Mouse (Mus musculus): Measurements from ENCODE around the gene 4921536K21Rik.
"Not testable (repeated sequence)": the region's sequence is repeated elsewhere in the genome, so short reads cannot be mapped to it uniquely, and the experiment has no call there.

Gene 4921536K21Rik

DNA sequence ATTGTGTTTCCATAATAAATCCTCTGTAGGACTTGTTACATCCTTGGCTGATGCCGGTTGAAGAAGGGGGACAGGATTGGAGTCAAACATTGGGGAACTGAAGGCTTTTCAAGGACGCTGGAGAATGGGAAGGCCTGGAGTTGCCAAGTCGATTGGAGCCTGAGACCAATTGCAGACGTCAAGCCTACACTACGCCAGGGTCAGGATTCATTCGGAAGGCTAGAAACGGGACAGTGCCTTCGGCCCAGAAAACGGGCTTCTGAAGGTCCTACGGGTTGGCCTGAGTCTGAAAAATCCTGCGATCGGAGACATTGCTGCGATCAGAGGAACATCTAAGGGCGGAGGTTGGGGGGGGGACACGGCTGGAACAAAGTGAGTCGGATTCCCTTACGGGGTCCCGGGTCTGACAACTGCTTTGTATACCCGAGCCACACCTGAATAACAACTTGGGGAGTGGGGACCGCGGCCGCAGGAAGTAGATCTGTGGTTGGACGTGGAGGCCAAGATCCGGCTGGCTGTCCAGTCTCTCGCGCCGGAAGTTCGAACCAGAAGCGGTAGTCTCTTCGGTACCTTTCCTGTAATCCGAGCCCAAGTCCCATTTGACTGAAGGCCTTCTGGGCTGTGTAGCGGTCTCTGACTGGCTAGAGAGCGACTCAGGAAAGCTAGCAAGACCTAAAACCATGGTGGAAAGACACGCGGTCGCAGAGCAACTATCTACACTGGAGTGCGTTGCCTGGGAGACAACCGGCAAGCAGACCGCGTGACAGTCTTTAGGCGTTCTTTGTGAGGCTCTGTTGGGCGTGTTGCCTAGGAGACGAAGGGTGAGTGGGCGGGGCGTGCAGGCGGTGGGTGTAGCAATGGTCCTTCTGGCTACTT, at the start of gene 4921536K21Rik, which contains the start of gene Dusp18:
Gene 4921536K21Rik, minus strand, starts transcription at position 693 of the 876 bp plus-strand sequence.
Gene Dusp18, plus strand, starts transcription at position 835 of the 876 bp plus-strand sequence.
- DNase-seq (ENCODE audit: low spot score): peak; percentile 90

DNA sequence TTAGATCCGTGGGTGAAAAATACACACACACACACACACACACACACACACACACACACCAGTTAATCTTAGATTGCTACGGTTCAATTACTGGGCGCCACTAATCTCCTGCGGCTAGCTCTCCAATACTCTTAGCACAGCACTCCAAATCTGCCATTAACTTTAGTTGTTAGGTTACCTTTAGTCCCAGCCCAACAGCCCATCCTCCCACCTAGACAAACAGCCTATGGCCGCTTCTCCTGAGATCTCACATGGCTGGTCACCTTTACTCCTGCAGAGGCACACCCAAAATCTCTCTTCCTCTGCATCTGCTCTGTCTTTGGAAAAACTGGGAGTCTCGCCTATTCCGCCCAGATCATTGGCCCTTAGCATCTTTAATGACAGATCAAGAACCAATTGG, 46.5 kb upstream of the 4921536K21Rik start:
- no peak for DNase-seq (ENCODE audit: low spot score)

DNA sequence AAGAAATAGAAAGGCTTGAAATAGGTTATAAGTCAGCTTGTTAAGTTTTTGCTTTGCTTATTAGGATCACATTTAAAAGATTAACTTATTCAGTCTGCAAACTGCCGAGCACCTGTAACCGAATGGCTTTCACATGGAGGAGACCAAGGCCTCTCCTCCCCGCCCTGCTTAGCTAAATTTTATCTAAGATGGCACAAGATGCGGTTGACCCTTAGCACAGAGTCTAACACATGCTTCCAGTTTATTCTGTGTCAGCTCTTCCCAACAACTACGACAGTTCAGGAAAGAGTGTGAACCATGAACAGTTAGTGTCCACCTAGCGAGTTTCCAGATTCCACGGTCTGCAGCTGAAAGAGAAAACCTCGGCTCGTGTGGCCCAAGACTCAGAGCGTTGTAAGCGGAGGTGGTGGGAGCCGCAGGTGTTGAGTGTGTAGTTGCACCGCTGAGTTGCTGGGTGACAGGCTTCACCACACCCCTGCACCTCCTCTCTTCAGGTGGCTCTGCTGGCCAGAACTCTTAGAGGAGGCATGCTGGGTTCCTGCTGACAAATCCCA, 42.5 kb upstream of the 4921536K21Rik start:
- no peak for DNase-seq (ENCODE audit: low spot score)

DNA sequence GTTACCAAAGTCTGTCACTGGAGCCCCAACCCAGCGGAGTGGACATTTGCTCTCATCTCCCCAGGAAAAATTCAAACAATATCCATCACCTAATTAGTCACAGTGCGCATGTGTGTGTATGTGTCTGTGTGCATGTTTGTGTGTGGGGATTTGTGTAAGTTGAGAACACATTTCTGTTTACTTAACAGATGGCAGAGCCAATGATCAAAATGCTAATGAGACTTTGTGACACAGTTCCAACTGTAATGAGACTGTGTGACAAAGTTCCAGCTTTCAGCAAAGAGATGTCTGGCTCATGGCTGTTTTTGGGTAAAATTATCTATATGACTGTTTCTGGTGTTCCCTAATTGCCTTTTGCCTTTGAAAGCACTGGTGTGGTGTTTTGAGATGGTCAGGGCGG, 41.4 kb upstream of the 4921536K21Rik start:
- DNase-seq (ENCODE audit: low spot score): no peak

DNA sequence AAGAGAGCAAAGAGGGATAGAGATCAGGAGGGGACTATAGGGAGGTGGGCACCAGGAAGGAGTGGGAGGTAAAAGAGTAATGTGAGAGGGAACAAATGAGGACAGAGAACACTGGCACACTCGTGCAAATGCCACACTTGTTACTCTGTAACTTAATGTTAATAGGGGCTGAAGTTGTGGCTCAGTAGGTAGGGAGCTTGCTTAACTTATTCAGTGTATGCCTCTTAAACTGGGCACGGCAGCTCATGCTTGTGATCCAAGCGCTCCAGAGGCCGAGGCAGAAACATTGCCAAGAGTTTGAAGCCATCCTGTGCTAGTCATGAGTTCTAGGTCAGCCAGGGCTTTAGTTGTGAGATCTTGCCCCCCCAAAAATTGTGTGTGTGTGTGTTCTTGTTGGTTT, 40.2 kb upstream of the 4921536K21Rik start:
- no peak for DNase-seq (ENCODE audit: low spot score)

DNA sequence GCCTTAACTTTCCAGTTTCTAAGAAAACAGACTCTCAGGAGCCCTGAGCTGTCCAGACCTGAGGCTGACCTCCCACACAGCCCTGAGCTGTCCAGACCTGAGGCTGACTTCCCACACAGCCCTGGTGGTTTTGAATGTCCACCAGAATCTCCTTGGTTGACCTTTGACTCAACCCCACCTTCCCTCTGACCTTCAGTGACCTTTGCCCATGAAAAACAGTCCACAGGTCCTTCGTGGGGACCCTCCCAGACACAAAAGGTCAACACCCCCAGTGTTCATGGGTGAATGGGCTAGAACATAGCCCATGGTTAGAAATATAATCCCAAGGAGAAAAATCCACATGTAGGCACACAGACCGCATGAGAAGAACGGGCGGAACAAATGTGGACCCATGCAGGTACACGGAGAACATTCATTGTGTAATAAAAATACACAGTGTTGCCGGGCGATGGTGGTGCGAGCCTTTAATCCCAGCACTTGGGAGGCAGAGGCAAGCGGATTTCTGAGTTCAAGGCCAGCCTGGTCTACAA, 38.9 kb upstream of the 4921536K21Rik start:
- no peak for DNase-seq (ENCODE audit: low spot score)

DNA sequence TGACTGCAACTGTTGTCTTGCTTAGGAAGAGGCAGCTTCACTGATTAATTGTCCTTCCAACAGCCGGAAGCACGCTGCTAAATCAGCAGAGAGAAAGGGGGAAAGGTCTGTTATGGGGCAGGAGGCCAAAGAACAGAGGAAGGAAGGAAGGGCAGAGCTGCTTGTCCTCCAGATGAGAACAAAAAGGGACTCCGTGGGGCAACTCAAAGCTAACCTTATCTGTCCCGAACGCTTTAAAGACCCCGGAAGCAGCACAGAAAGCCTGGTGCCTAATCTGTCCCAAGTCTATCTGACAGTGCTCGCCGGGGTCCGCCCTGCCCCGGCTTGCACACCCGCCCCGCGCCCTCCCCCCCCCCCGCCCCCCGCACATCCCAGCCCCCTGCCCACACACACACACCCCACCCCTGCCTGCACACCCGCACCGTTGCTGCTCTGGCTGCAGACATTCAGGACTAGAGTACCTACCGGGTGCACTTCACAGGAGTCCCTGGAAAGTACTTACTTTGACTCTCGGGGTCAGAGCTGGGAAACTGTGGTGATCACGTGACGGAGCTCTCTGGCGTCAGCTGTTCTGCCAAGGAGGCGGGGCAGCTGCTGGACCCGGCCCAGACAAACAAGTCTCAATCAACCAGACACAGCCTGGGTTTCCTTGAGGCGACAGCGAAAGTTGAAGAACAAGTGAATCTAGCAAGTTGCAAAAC, 36.8 kb upstream of the 4921536K21Rik start, which contains the start of gene Tcn2:
Gene Tcn2, minus strand, starts transcription at position 649 of the 701 bp plus-strand sequence.
- peak; percentile 82 for DNase-seq (ENCODE audit: low spot score)

DNA sequence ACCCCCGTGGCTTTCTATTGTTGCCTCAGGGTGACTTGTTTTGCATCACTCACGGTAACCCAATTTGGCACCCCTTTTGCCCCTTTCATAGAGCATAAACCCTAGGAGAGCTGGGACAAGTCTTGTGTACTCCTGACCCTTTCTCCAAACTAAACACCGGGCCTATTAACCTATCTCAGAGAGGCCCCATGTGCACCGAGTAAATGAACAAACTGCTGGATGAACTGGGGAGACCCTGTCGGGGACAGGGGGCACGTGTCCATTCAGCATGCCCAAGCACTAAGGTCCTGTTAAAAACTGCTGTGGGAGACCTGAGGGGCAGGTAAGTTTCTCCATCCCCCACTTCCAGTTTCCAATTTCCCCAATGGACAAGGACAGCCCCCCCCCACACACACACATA, 36.0 kb upstream of the 4921536K21Rik start:
- DNase-seq (ENCODE audit: low spot score): no peak

DNA sequence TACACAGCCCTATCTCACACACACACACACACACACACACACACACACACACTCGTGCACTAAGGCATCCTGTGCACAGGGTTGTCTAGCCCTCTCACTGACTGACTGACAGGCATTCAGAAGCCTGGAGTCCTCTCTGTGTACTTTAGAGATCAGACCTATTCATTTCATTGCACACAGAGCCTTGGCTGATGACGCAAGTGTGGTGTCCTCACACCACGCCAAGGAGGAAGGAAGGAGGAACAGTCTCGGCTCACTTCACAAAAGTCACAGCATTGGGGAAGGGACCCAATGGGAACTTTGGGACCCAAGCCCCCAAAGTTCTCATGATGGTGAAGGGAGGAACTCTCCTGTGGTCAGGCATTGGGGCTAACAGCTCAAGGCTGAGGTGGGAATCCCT, 35.1 kb upstream of the 4921536K21Rik start:
- no peak for DNase-seq (ENCODE audit: low spot score)

DNA sequence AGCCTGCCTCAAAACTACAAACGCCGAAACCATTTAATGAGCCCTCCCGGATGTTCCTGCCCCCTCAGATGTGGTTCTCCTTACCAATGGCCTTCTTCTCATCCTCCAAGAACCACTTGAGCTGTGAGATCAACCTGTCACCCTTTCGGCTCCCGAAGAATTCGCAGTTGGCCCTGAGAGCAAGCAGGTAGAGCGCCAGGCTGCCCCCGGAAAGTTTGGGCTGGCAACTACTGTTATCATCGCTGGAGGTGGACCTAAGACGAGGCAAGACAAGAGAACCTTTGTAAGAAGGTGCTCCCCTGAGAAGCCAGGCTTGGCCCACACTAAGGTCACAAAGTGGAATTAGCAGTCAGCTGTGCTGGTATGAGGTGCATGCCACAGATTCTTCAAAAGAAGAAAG, 31.0 kb upstream of the 4921536K21Rik start:
- DNase-seq (ENCODE audit: low spot score): no peak

DNA sequence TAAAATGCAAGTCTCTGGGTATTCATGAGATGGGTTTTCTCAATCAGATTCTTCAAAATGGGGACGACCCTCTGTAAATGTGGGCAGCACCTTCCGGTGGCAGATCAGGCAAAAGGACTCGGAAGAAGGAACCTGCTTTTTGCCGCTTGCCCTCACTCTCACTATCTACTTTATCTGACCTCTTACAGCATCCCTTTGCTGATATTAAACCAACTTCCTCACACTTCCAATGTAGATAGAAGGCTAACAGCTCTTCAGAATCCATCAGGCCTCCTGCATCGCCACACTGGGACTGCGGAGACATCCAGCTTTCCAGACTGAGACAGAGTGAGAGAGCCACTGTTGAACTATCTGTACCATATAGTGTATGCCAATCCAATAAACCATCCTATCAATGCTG, 27.8 kb upstream of the 4921536K21Rik start:
- DNase-seq (ENCODE audit: low spot score): no peak

DNA sequence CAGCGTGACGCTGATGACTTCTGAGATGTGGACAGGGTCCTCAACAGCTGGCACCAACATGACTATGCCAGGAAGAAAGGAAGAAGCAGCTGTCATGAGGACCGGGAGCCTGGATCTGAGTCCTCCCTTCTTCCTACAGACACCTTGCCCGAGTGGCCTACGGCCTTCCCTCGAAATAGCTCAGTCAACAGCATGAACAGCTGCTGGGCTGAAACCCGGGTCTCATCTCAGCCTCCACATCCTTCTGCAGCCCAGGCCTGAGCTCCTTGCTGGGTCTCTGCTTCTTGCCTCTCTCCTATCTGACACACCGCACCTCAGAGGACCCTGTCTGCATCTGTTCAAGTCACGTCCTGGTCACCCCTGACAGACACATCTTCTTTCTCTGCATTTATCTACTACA, 27.2 kb upstream of the 4921536K21Rik start:
- no peak for DNase-seq (ENCODE audit: low spot score)

DNA sequence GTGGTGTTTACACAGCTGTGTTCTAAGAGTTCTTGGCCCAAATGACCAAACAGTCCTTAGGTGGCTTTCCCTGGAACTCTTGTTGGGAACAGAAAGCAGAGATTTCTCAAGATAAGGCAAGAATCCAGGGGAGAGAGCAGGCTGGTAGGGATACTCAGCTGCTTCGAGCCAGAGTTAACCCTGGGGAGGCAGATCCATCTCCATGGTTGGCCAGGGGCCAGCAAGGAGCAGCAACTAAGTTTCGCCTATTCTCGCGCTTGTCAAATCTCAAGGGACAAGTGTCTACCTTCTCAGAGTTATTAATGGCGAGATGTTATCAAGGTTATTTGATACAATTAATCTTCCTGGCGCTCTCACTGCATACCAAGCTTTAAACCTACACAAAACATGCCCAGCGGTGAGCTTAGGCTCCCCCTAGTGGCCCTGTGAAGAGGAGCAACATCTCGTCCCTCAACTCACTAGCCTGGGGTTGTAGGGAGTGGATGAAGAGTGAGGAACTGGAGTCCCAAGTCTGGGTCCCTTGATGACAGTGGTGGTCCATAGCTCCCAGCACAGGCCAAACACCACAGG, 26.5 kb upstream of the 4921536K21Rik start:
- no peak for DNase-seq (ENCODE audit: low spot score)

DNA sequence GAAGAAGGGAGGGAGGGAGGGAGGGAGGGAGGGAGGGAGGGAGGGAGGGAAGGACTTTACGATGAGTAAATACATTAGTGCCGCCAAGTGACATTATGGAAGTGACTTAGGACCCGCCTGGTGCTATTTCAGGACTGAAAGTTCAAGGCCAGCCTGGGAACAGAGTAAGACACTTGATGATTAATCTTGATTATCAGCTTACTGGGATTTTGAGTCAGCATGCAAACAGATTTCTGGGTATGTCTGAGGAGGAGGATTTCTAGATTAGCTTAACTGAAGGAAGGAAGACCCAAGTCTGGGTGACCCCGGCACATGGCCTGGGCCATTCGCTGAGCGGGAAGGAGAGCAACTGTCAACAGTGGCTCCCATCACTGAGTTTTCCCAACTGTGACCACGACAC, 25.6 kb upstream of the 4921536K21Rik start:
- DNase-seq (ENCODE audit: low spot score): no peak

DNA sequence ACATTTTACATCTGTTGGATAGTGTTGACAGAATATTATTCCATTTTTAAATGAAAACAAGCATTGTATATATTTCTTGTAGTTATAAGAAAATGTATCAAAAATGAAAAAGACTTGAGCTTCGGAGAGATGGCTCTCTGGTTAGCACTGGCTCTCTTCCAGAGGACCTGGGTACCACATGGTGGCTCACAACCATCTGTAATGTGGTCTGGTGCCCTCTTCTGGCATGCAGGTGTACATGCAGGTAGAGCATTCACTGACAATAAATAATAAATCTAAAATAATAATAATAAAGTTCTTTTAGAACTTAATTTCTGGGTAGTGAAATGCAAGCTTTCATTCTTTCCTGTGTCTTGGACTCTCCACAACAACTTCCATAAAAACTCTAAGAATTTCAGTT, 23.8 kb upstream of the 4921536K21Rik start:
- no peak for DNase-seq (ENCODE audit: low spot score)

DNA sequence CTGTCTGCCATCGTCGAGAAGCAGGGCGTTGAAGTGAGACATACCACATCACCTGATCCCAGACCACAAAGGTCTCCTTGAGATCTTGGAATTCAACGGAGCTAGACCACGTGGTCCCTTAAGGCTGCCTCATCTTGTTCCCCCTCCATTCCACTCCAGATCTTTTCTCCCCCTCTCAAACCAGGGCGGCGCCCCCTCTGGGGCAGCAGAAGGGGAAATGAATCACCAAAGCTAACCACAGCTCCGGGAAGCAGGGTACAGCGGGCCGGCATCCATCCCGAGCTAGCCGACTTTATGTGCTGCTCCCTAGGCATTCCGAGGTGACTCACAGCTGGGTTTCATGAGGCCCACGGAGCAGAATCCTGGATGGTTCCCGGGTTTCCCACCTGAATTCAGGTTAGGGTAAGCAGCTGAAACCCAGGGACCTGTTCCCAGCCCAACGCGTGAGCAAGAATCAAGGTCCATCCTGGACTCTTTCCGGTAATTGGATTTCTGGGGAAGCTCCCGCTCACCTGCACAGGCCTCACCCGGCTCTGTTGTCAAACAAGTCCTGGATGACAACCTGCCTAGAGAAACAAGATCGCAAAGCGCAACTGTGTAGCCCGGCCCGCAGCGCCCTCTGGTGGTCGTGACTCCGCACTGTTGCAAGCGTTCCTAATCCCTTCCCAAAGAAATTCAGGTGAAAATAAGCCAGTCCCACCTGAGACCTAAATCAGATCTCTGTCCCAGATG, 19.4 kb upstream of the 4921536K21Rik start, which contains the start of gene Slc35e4:
Gene Slc35e4, minus strand, starts transcription at position 556 of the 732 bp plus-strand sequence.
- DNase-seq (ENCODE audit: low spot score): peak; percentile 49

DNA sequence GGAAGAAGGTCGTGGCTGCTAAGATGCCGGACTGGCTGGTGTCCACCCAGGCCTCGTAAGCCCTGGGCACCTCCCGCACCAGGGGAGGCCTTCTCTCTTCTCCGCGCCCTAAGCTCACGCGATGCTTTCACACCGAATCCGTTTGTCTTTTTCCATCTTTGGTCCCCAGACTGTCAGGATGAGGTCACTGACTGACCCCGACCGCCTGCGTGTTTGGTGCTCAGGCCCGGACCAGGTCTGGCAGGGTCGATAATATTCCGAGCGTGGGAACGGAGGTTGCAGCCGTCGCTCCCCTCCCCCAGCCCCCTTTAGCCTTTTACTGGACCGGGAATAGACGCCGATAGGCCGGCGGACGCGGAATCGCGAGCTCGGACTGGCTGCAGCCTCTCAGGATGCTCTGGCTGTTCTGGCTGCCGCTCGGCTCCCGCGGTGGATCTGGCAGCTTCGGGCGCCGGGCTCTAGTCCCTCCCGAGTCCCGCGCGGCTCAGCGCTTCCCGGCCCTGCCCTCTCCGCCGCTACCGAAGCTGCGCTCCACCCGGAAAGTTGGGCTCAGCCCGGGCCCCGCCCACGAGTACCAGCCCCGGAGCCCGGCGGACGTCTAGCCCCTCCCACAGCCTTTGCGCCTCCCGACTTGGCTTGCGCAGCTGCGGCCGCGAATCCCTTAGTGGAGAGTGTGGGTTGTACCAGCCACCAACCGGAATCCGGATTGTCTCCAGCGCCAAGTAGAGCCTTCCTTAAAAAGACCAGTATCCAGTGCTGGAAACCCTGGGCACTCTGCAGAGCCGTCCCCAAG, 18.6 kb upstream of the 4921536K21Rik start:
- peak; percentile 89 for DNase-seq (ENCODE audit: low spot score)

DNA sequence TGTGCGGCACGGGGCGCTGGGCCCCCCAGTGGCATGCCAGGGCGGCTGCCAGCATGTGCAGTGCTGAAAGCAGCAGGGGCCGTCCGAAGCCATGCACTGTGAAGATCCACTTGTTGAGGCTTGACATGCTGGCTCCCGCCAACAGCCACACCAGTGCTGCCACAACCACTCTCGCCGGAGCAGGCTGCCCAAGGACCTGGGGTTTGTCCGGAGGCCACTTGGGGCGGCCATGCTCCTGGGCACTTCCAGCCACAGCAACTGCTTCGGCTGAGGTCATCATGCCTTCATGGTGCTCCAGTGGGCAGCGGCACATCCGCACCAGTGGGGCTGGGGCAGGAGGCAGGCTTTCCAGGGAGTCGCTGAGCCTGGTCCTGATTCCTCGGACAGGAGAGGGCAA, 18.0 kb upstream of the 4921536K21Rik start:
- no peak for DNase-seq (ENCODE audit: low spot score)

DNA sequence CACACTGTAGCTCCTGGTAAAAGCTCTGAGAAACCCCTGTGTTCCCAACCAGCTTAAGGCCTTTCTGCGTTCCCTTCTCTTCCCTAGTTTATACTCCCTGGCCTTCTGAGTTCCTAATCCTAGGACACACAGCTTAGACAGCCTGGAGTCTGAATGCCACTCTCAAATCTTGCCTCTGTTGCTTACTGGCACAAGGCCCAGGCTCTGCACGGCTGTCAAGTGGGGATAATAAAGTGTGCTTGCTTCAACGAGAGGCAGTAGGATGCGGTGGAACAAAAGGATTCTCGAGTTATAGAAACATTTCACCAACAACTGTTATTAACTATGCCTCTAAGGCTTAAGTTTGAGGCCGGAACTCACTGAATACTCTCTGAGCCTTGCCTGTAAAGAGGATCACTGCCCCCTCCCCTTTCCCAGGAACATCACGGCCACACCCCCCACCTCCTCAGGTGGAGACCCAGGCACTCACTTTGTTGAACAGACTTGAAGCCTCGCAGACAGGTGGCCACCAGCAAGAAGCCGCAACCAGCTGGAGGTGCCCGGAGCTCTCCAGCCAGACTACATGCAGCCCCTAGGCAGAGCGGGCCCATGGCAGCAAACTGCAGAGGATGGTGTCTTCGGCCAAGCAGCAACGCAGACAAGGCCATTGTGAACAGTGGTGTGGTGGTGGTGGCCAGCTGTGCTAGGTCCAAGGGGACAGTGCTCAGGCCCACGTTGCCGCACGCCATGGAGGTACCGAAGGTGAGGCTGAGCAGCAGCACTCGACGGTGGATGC, 17.4 kb upstream of the 4921536K21Rik start:
- DNase-seq (ENCODE audit: low spot score): no peak

DNA sequence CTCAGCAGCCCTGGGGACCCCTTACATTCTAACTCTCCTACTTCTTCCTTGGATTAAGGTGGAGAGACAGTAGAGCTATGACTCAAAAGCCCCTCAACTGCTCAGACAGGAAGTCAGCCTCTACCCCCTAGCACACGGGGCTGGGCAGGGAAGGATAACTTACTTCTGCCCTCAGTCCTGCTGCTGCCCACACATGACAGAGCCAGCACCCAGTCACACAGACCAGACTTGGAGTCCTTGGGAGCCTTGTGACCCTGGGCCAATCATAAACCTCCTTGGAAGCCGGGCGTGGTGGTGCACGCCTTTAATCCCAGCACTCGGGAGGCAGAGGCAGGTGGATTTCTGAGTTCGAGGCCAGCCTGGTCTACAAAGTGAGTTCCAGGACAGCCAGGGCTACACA, 16.5 kb upstream of the 4921536K21Rik start:
- DNase-seq (ENCODE audit: low spot score): not testable (repeated sequence)
